Mouse (Mus musculus) CH12.LX (cell line): ENCODE data around the gene Myl12a. TPM values are rescaled to one million over a fixed set of nuclear protein-coding genes. Genes with fewer than 3 reads are reported as not detected.

ENCODE experiments used
- DNase-seq: peaks from one replicate; pipeline ENCODE4 v3.0.0-alpha.2; 2013; ENCODE audit errors: extremely low read depth
- H3K27ac ChIP-seq: 2 replicates; pipeline ENCODE4 v1.5.1; 2012; ENCODE audit warnings: low read depth, mild to moderate bottlenecking, control low read depth, moderate library complexity; ENCODE audit not compliant: insufficient read depth
- H3K27me3 ChIP-seq: replicated peaks from 2 replicates; pipeline ENCODE3; 2012; ENCODE audit warnings: inconsistent platforms
- H3K36me3 ChIP-seq, 2 experiments: replicated peaks in 1 of 2; 2 replicates each; pipeline versions ENCODE3 to v1.6.1; 2012; ENCODE audit warnings: inconsistent platforms in 1 of 2, low read length in 1 of 2, mild to moderate bottlenecking in 1 of 2, mixed read lengths in 1 of 2, moderate library complexity in 1 of 2; ENCODE audit not compliant: control insufficient read depth in 1 of 2, insufficient read depth in 1 of 2
- H3K4me1 ChIP-seq, 2 experiments: 2 replicates each; pipeline ENCODE4 v1.6.1; 2012; ENCODE audit warnings: inconsistent platforms in 1 of 2, moderate library complexity in 1 of 2; ENCODE audit not compliant: insufficient read depth in 2 of 2, control insufficient read depth in 1 of 2
- H3K4me2 ChIP-seq: 2 replicates; pipeline ENCODE4 v1.6.1; 2012; ENCODE audit warnings: low read depth, mild to moderate bottlenecking, control low read depth; ENCODE audit not compliant: poor library complexity, insufficient read depth, severe bottlenecking
- H3K4me3 ChIP-seq, 3 experiments: fragments of 150-350 bp in 1 of 3; sonication (generic) in 1 of 3; replicated peaks in 1 of 3; 2 replicates each; pipeline versions ENCODE3 to v1.5.1; 2011 to 2012; ENCODE audit warnings: low read depth in 2 of 3, low read length in 2 of 3, mild to moderate bottlenecking in 2 of 3, moderate library complexity in 2 of 3, control low read depth in 1 of 3, improper control_type of control experiment in 1 of 3, inconsistent platforms in 1 of 3, mixed read lengths in 1 of 3; ENCODE audit not compliant: poor library complexity in 1 of 3
- H3K79me2 ChIP-seq: replicated peaks from 2 replicates; pipeline ENCODE4 v1.6.1; 2012; ENCODE audit warnings: mild to moderate bottlenecking, moderate library complexity; ENCODE audit not compliant: control insufficient read depth, poor library complexity, insufficient read depth, severe bottlenecking; ENCODE audit errors: extremely low read depth
- H3K9ac ChIP-seq: 2 replicates; pipeline ENCODE4 v1.6.1; 2012; ENCODE audit warnings: low read depth, mild to moderate bottlenecking, control low read depth, moderate library complexity; ENCODE audit not compliant: insufficient read depth
- H3K9me3 ChIP-seq: replicated peaks from 2 replicates; pipeline ENCODE3; 2012; ENCODE audit warnings: low read length, inconsistent platforms, mixed read lengths
- BHLHE40 ChIP-seq: IDR thresholded peaks from 2 replicates; pipeline ENCODE4 v1.6.1; 2011; ENCODE audit warnings: mild to moderate bottlenecking, low read depth, low read length, improper control_type of control experiment
- CHD1 ChIP-seq: IDR thresholded peaks from 2 replicates; pipeline ENCODE4 v1.6.1; 2012; ENCODE audit warnings: low read depth, low read length, improper control_type of control experiment, inconsistent platforms
- CHD2 ChIP-seq: IDR thresholded peaks from 2 replicates; pipeline ENCODE4 v1.6.1; 2011; ENCODE audit warnings: low read length, improper control_type of control experiment
- E2F4 ChIP-seq: IDR thresholded peaks from 2 replicates; pipeline ENCODE4 v1.6.1; 2011; ENCODE audit warnings: low read depth, low read length, improper control_type of control experiment; ENCODE audit not compliant: insufficient replicate concordance
- ELF1 ChIP-seq: IDR thresholded peaks from 2 replicates; pipeline ENCODE4 v1.6.1; 2014; ENCODE audit warnings: low read depth, mild to moderate bottlenecking, inconsistent platforms, low read length, improper control_type of control experiment
- ETS1 ChIP-seq: conservative IDR thresholded peaks from 2 replicates; pipeline ENCODE4 v1.6.1; 2012; ENCODE audit warnings: low read depth, mild to moderate bottlenecking, inconsistent platforms, low read length, improper control_type of control experiment, moderate library complexity
- IRF4 ChIP-seq: IDR thresholded peaks from 2 replicates; pipeline ENCODE4 v1.6.1; 2014; ENCODE audit warnings: low read depth, mild to moderate bottlenecking, inconsistent platforms, low read length, improper control_type of control experiment
- JUN ChIP-seq: IDR thresholded peaks from 2 replicates; pipeline ENCODE4 v1.6.1; 2011; ENCODE audit warnings: low read depth, mild to moderate bottlenecking, low read length, improper control_type of control experiment, moderate library complexity; ENCODE audit not compliant: insufficient read depth
- MAFK ChIP-seq: IDR thresholded peaks from 2 replicates; pipeline ENCODE4 v1.6.1; 2011; ENCODE audit warnings: low read length, improper control_type of control experiment; ENCODE audit not compliant: insufficient replicate concordance
- MAX ChIP-seq: IDR thresholded peaks from 2 replicates; pipeline ENCODE4 v1.6.1; 2011; ENCODE audit warnings: low read length, improper control_type of control experiment
- MEF2A ChIP-seq: IDR thresholded peaks from 2 replicates; pipeline ENCODE4 v1.6.1; 2014; ENCODE audit warnings: low read depth, mild to moderate bottlenecking, inconsistent platforms, low read length, improper control_type of control experiment, borderline replicate concordance
- MXI1 ChIP-seq: IDR thresholded peaks from 2 replicates; pipeline ENCODE4 v1.6.1; 2011; ENCODE audit warnings: mild to moderate bottlenecking, low read depth, low read length, improper control_type of control experiment
- MYC ChIP-seq: IDR thresholded peaks from 2 replicates; pipeline ENCODE4 v1.6.1; 2011; ENCODE audit warnings: low read depth, mild to moderate bottlenecking, improper control_type of control experiment, low read length
- NRF1 ChIP-seq: IDR thresholded peaks from 2 replicates; pipeline ENCODE4 v1.6.1; 2014; ENCODE audit warnings: low read depth, mild to moderate bottlenecking, inconsistent platforms, low read length, improper control_type of control experiment, moderate library complexity
- POLR2A ChIP-seq: IDR thresholded peaks from 2 replicates; pipeline ENCODE4 v1.6.1; 2011; ENCODE audit warnings: low read depth, mild to moderate bottlenecking, improper control_type of control experiment, low read length
- POLR2AphosphoS2 ChIP-seq: IDR thresholded peaks from 2 replicates; pipeline ENCODE4 v1.6.1; 2011; ENCODE audit warnings: low read depth, low read length, improper control_type of control experiment
- SIN3A ChIP-seq: IDR thresholded peaks from 2 replicates; pipeline ENCODE4 v1.6.1; 2012; ENCODE audit warnings: low read length, improper control_type of control experiment, inconsistent platforms
- TBP ChIP-seq: conservative IDR thresholded peaks from 2 replicates; pipeline ENCODE4 v1.6.1; 2011; ENCODE audit warnings: low read depth, low read length, improper control_type of control experiment
- TCF12 ChIP-seq: IDR thresholded peaks from 2 replicates; pipeline ENCODE4 v1.6.1; 2014; ENCODE audit warnings: low read depth, mild to moderate bottlenecking, inconsistent platforms, low read length, improper control_type of control experiment
- UBTF ChIP-seq: IDR thresholded peaks from 2 replicates; pipeline ENCODE4 v1.6.1; 2012; ENCODE audit warnings: low read depth, mild to moderate bottlenecking, inconsistent platforms, low read length, improper control_type of control experiment, moderate library complexity
- USF2 ChIP-seq: conservative IDR thresholded peaks from 2 replicates; pipeline ENCODE4 v1.6.1; 2011; ENCODE audit warnings: low read depth, low read length, improper control_type of control experiment
- ZC3H11A ChIP-seq: IDR thresholded peaks from 2 replicates; pipeline ENCODE4 v1.6.1; 2012; ENCODE audit warnings: low read depth, mild to moderate bottlenecking, inconsistent platforms, low read length, improper control_type of control experiment
- ZMIZ1 ChIP-seq: IDR thresholded peaks from 2 replicates; pipeline ENCODE4 v1.6.1; 2012; ENCODE audit warnings: low read depth, mild to moderate bottlenecking, inconsistent platforms, low read length, improper control_type of control experiment
- dilution Hi-C: fragments of 300-500 bp; cut with MboI; formaldehyde crosslinking; loops from 2 replicates; pipeline ENCODE4 v1.14.3; 2020; ENCODE audit warnings: low sequenced_read_pairs; ENCODE audit not compliant: extremely low pct_unique_long_range_greater_than_20kb, extremely low pct_ligation_motif_present
- in situ Hi-C: fragments of 300-500 bp; cut with MboI; formaldehyde crosslinking; loops from 3 replicates; pipeline ENCODE4 v1.14.3; 2019; ENCODE audit warnings: low sequenced_read_pairs, low pct_ligation_motif_present, low pct_unique_long_range_greater_than_20kb, mixed read lengths
- polyA plus RNA-seq: library from polyadenylated mRNA; unstranded; fragments of >175 nt; gene quantifications from 2 replicates; pipeline ENCODE4 v1.2.1, GENCODE M21; 2012; ENCODE audit warnings: low read depth; ENCODE audit not compliant: insufficient read length
- total RNA-seq, 2 experiments: library from RNA; depleted of rRNA; stranded (reverse); fragments of 300-350 nt in 1 of 2; fragments of >200 nt in 1 of 2; gene quantifications; 2 replicates each; pipeline ENCODE4 v1.2.3; 2012 to 2014

Gene Myl12a
- total and polyA plus RNA-seq, 3 experiments = 163 to 285 (median 246) TPM

GRCm38 (mm10) chr17:70986355-70986740 lies 16.3 kb downstream of the Myl12a start:
- peaks cover 10 to 44% of the 10 kb centered on the region in 2 experiments for H3K4me1 ChIP-seq
- H3K4me3 ChIP-seq = no peak overlapping the region
- dilution Hi-C loops (no loop called here), in situ Hi-C loops (no loop called here)
- H3K79me2 ChIP-seq = peaks cover 43% of the 10 kb centered on the region
- DNase-seq = no peak
- peaks cover 13 to 59% of the 10 kb centered on the region in 2 experiments for H3K36me3 ChIP-seq
- no peak overlapping the region for H3K27ac ChIP-seq
- no peak overlapping the region for H3K9ac ChIP-seq
- TF ChIP-seq MEF2A (no peak), JUN (no peak), SIN3A (no peak), ZC3H11A (no peak), CHD1 (no peak), E2F4 (no peak), CHD2 (no peak), ETS1 (no peak), USF2 (no peak), POLR2AphosphoS2 (no peak), MAFK (no peak), ZMIZ1 (no peak), TCF12 (no peak), NRF1 (no peak), MAX (no peak), MXI1 (no peak), ELF1 (no peak), BHLHE40 (no peak), POLR2A (no peak)
- TF ChIP-seq, all 38 proteins: peak for 0
- Histone ChIP-seq H3K9me3 (no peaks in the 10 kb centered on the region), H3K4me2 (no peak overlapping the region), H3K27me3 (no peaks in the 10 kb centered on the region)

DNA sequence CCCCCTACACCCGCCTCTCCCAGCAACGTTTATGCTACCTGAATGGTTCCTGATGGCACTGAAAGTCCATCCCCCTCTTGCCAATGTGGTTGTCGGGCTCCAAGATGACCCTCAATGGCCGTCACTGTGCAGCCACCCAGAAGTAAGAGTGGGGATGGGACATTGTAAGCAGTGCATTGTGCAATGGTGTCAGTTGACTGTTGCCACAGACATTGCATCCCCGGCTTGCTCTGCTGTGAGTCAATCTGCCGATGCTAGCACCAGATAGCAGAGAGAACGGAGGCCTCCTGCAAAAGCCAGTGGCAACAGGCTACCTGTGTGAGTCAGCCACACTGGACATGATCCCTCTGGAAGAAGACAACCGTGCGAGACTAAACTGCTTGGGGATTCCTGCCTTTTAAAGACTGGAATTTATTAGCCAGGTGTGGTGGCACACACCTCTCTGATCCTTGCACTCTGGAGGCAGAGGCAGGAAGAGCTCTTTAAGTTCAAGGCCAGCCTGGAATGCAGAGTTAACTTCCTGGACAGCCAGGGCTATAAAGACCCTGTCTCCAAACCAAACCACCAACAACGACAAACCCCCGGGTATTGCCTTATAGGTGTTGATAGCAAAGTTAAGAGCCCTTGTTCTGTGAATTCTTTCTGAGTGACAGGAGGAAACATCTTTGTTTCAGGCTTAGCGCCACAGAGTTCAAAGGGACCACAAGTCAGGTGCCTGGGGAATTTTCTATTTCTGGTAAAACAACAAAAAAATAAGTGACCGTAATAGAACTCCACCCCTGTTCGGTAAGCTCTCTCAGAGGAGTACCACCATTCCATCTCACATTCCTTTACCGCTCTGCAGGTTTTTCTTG lies 16.9 kb downstream of the Myl12a start:
- Histone ChIP-seq H3K27me3 (no peaks in the 10 kb centered on the region), H3K79me2 (peaks cover 40% of the 10 kb centered on the region), H3K27ac (no peak overlapping the region), H3K36me3 (peaks cover 18 to 65% of the 10 kb centered on the region in 2 experiments), H3K4me2 (no peak overlapping the region), H3K9me3 (no peaks in the 10 kb centered on the region), H3K4me3 (no peak overlapping the region), H3K9ac (no peak overlapping the region), H3K4me1 (peaks cover 10 to 40% of the 10 kb centered on the region in 2 experiments)
- in situ Hi-C loops (no loop called here), dilution Hi-C loops (no loop called here)
- DNase-seq = no peak
- TF ChIP-seq UBTF (no peak), MYC (no peak), CHD1 (no peak), POLR2A (no peak), IRF4 (no peak), TBP (no peak), MEF2A (no peak), USF2 (no peak)
